Mouse (Mus musculus) bone marrow macrophage, adult 2 months (primary cell): ENCODE measurements at regions not wholly inside any gene's neighbourhood (a gene's known extent, or its start where the extent isn't known, plus 50 kb on each side); places are given as distances from the start of the nearest gene placed in this dataset.

Source experiments
- CTCF ChIP-seq: IDR thresholded peaks from 2 replicates; pipeline ENCODE4 v1.5.1; 2012; ENCODE audit warnings: low read depth, mild to moderate bottlenecking, low read length, moderate library complexity
- POLR2A ChIP-seq: IDR thresholded peaks from 2 replicates; pipeline ENCODE4 v1.6.1; 2012; ENCODE audit warnings: mild to moderate bottlenecking, low read depth, low read length, borderline replicate concordance

DNA sequence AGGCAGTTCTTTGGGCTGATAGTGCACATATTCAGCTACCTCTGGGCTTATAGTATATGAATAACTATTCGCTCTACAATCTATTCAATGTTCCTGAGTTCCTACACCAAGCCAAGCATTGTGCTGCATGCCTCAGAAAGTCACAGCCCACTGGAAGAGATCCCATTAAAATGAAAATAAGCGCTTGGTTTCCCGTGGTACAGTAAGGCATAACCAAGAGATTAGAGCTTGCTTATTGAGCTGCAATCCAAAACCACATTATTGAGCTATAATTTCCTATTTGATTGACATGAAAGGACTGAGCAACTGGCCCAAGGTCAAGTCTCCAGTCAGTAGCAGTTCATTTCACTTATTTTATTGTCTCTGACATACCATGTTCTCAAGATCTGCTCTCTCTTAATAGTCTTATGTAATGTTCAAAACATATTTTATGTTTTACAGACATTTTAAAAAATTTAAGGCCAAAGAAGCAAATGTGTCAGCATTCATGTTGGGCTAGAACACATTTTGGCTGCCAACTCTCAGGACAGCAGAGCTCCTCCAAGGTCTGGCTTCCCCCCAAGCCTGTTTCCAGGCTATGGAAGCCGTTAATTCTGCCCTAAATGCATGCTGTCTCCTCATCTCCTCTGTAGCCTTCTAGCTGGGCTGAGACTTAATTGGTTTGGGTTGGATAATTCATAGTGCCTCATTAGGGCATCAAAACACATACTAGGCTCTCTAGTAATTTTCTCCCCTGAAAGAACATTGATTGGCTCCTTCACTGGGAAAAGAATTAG lies 123.5 kb upstream of the Creb1 start:
- TF ChIP-seq POLR2A (no peak), CTCF (no peak)
